Mouse (Mus musculus) hindbrain, embryonic 11.5 days (tissue): ENCODE results near the gene Vmn1r199. TPM values are rescaled to one million over a fixed set of nuclear protein-coding genes. Genes with fewer than 3 reads are reported as not detected.

ENCODE experiments used
- ATAC-seq: fragments of 200-750 bp; cut with Nextera tagmentation; 2 replicates; pipeline ENCODE4 v1.8.0; 2017; ENCODE audit warnings: mild to moderate bottlenecking, moderate TSS enrichment, moderate library complexity; ENCODE audit not compliant: low FRiP score
- DNase-seq: peaks from one replicate; pipeline ENCODE4 v3.0.0-alpha.2; 2015; ENCODE audit warnings: low spot score
- H3K27ac ChIP-seq: fragments of 300-500 bp; sonication (generic); 2 replicates; pipeline ENCODE4 v1.5.1; 2014; ENCODE audit warnings: mild to moderate bottlenecking, low read depth, low read length
- H3K27me3 ChIP-seq: fragments of 300-500 bp; sonication (generic); 2 replicates; pipeline ENCODE4 v1.6.1; 2014; ENCODE audit warnings: mild to moderate bottlenecking, low read length, moderate library complexity, mixed read lengths; ENCODE audit not compliant: control insufficient read depth, insufficient read depth
- H3K36me3 ChIP-seq: fragments of 300-500 bp; sonication (generic); 2 replicates; pipeline ENCODE4 v1.6.1; 2014; ENCODE audit warnings: mild to moderate bottlenecking, low read length, moderate library complexity, mixed read lengths; ENCODE audit not compliant: control insufficient read depth, insufficient read depth
- H3K4me1 ChIP-seq: fragments of 300-500 bp; sonication (generic); replicated peaks from 2 replicates; pipeline ENCODE4 v1.6.1; 2014; ENCODE audit warnings: low read length, mixed read lengths; ENCODE audit not compliant: control insufficient read depth, insufficient read depth
- H3K4me2 ChIP-seq: fragments of 300-500 bp; sonication (generic); replicated peaks from 2 replicates; pipeline ENCODE4 v1.6.1; 2014; ENCODE audit warnings: mild to moderate bottlenecking, low read depth, low read length
- H3K4me3 ChIP-seq: fragments of 300-500 bp; sonication (generic); 2 replicates; pipeline ENCODE4 v1.5.1; 2014; ENCODE audit warnings: low read depth, low read length
- H3K9ac ChIP-seq: fragments of 300-500 bp; sonication (generic); 2 replicates; pipeline ENCODE4 v1.6.1; 2014; ENCODE audit warnings: low read depth, low read length
- H3K9me3 ChIP-seq: fragments of 300-500 bp; sonication (generic); 2 replicates; pipeline ENCODE4 v1.6.1; 2016; ENCODE audit warnings: low read length; ENCODE audit not compliant: control insufficient read depth
- WGBS: fragments of 180-500 bp; shearing (Covaris S2); extraction: QIAGEN DNeasy Blood & Tissue Kit; methylation state at CpG from one replicate; pipeline ENCODE4 v1.1.7; 2014; 5-methylcytosine and 5-hydroxymethylcytosine counted together
- polyA plus RNA-seq: library from polyadenylated mRNA; unstranded; fragments of >200 nt; fragmentation: Nextera tagmentation; extraction: Ambion mirVana; gene quantifications from 2 replicates; pipeline ENCODE4 v1.2.1, GENCODE M21; 2014

Vmn1r199 gene
- polyA plus RNA-seq, 1 experiment from 2014 or later, result not detected

GRCm38 (mm10) chr13:22402978-22403377 is 23.4 kb downstream of the Vmn1r199 start:
- no peak for DNase-seq

More at GRCm38 (mm10) chr13:22402978-22403377, 23.4 kb downstream of the Vmn1r199 start:
- no peak overlapping the region for H3K9ac ChIP-seq
- H3K9me3 ChIP-seq, result no peaks in the 10 kb centered on the region
- H3K4me3 ChIP-seq, result no peak overlapping the region
- no peaks in the 10 kb centered on the region for H3K27me3 ChIP-seq
- H3K27ac ChIP-seq, result no peak overlapping the region
- no peak for ATAC-seq
- H3K4me2 ChIP-seq, result no peak overlapping the region
- H3K4me1 ChIP-seq, result no peaks in the 10 kb centered on the region
- WGBS, result 90% methylated on average over 1 of the region's 1 CpGs
- H3K36me3 ChIP-seq, result no peaks in the 10 kb centered on the region

Other genes with a start within 250 kb of the Vmn1r199 start
- gene Vmn1r191, start 195.8 kb upstream of the Vmn1r199 start, polyA plus RNA-seq, result not detected in 2 replicates
- not detected in 2 replicates for gene Vmn1r192, start 188.7 kb upstream of the Vmn1r199 start, polyA plus RNA-seq
- gene Vmn1r193, start 156.7 kb upstream of the Vmn1r199 start, polyA plus RNA-seq, result not detected in 2 replicates
- not detected in 2 replicates for gene Vmn1r194, start 135.6 kb upstream of the Vmn1r199 start, polyA plus RNA-seq
- gene Vmn1r195, start 109.3 kb upstream of the Vmn1r199 start, polyA plus RNA-seq, result not detected in 2 replicates
- gene Vmn1r196, start 89.9 kb upstream of the Vmn1r199 start, polyA plus RNA-seq, result not detected in 2 replicates
- gene Vmn1r197, start 55.2 kb upstream of the Vmn1r199 start, polyA plus RNA-seq, result not detected in 2 replicates
- not detected in 2 replicates for gene Vmn1r198, start 29.5 kb upstream of the Vmn1r199 start, polyA plus RNA-seq
- not detected in 2 replicates for gene Vmn1r200, start 10.6 kb downstream of the Vmn1r199 start, polyA plus RNA-seq
- gene Vmn1r201, start 92.1 kb downstream of the Vmn1r199 start, polyA plus RNA-seq, result not detected in 2 replicates
- not detected in 2 replicates for gene Vmn1r202, start 125.6 kb downstream of the Vmn1r199 start, polyA plus RNA-seq
- gene Vmn1r203, start 138.3 kb downstream of the Vmn1r199 start, polyA plus RNA-seq, result not detected in 2 replicates
- not detected in 2 replicates for gene Vmn1r204, start 173.4 kb downstream of the Vmn1r199 start, polyA plus RNA-seq
- gene Vmn1r205, start 213.2 kb downstream of the Vmn1r199 start, polyA plus RNA-seq, result not detected in 2 replicates
- not detected in 2 replicates for gene Vmn1r206, start 244.4 kb downstream of the Vmn1r199 start, polyA plus RNA-seq